In genomic region chr10:20776640-20777413, GRCm38 (mm10) we compare ENCODE assay signal across 9 mouse cellular contexts. TPM values are rescaled to one million over a fixed set of nuclear protein-coding genes. Genes with fewer than 3 reads are reported as not detected.
DNase-seq lines count a peak whose midpoint lies in the region; ATAC-seq lines count a peak whose summit lies in the region.
"Had no signal": no experiment of that assay in that cellular context is flagged by ENCODE, and none has a peak within 500 bp of the region (broad histone marks: within the 10 kb centered on the region; RNA-seq: fewer than 3 reads in every experiment).

No protein-coding gene starts in this region.

- no peak overlapping the region for H3K27ac ChIP-seq in forebrain, embryonic 15.5 days (replicated peaks)
- H3K27ac ChIP-seq in forebrain, embryonic 11.5 days (ENCODE audit: low read depth, low read length), result no peak overlapping the region
- H3K27ac ChIP-seq in liver, embryonic 15.5 days (replicated peaks), result no peak overlapping the region
- H3K27ac ChIP-seq in liver, embryonic 11.5 days (ENCODE audit: low read depth, low read length), result no peak overlapping the region
- H3K27ac ChIP-seq: embryonic facial prominence, embryonic 15.5 days had no signal

- no peak for DNase-seq in forebrain, embryonic 11.5 days (ENCODE audit: low spot score)
- no peak for DNase-seq in liver, embryonic 11.5 days (ENCODE audit: low spot score)
- peak; percentile 4 for DNase-seq in retina, postnatal 7 days (ENCODE audit: low read depth, low spot score)
- no peak for DNase-seq in right cerebral cortex, postnatal 36 days (ENCODE audit: low spot score in 2 of 2)
- no peak for DNase-seq in spleen, postnatal 4 days (ENCODE audit: low spot score in 2 of 2)

- 0 out of 2 replicates have a peak, but pooled peaks have one; percentile 32 for ATAC-seq in forebrain, embryonic 15.5 days (replicated peaks)
- ATAC-seq in forebrain, embryonic 11.5 days (replicated peaks; ENCODE audit: low FRiP score), result no peak
- no peak for ATAC-seq in liver, embryonic 15.5 days (ENCODE audit: insufficient read depth)
- no peak for ATAC-seq in liver, embryonic 11.5 days (replicated peaks; ENCODE audit: low FRiP score)
- ATAC-seq in granulocyte monocyte progenitor cell, adult 5-6 weeks (replicated peaks; ENCODE audit: poor library complexity, severe bottlenecking), result peak; percentile 42

- no peaks in the 10 kb centered on the region for H3K27me3 ChIP-seq in forebrain, embryonic 15.5 days
- H3K27me3 ChIP-seq in forebrain, embryonic 11.5 days (ENCODE audit: control insufficient read depth, insufficient read depth, low read length), result no peaks in the 10 kb centered on the region
- no peaks in the 10 kb centered on the region for H3K27me3 ChIP-seq in liver, embryonic 15.5 days
- H3K27me3 ChIP-seq in liver, embryonic 11.5 days (replicated peaks; ENCODE audit: control insufficient read depth, insufficient read depth, low read length), result no peaks in the 10 kb centered on the region
- H3K27me3 ChIP-seq: embryonic facial prominence, embryonic 15.5 days had no signal

- H3K9ac ChIP-seq in forebrain, embryonic 15.5 days (replicated peaks), result no peak overlapping the region
- H3K9ac ChIP-seq in forebrain, embryonic 11.5 days (ENCODE audit: low read length), result no peak overlapping the region
- no peak overlapping the region for H3K9ac ChIP-seq in liver, embryonic 15.5 days
- no peak overlapping the region for H3K9ac ChIP-seq in liver, embryonic 11.5 days (ENCODE audit: low read depth, low read length)
- H3K9ac ChIP-seq: embryonic facial prominence, embryonic 15.5 days had no signal

- no peak overlapping the region for H3K4me2 ChIP-seq in forebrain, embryonic 15.5 days (replicated peaks)
- H3K4me2 ChIP-seq in forebrain, embryonic 11.5 days (ENCODE audit: low read depth, low read length, severe bottlenecking), result no peak overlapping the region
- peak overlapping the region; percentile 35; the same call in 1 of the 2 replicates for H3K4me2 ChIP-seq in liver, embryonic 15.5 days
- no peak overlapping the region for H3K4me2 ChIP-seq in liver, embryonic 11.5 days
- H3K4me2 ChIP-seq: embryonic facial prominence, embryonic 15.5 days had no signal

- WGBS in forebrain, embryonic 15.5 days, result 58% methylated on average over 11 of the region's 11 CpGs
- WGBS in forebrain, embryonic 11.5 days, result 89% methylated on average over 11 of the region's 11 CpGs
- 50% methylated on average over 11 of the region's 11 CpGs for WGBS in liver, embryonic 15.5 days (ENCODE audit: insufficient replicate concordance)
- WGBS in liver, embryonic 11.5 days, result 79% methylated on average over 11 of the region's 11 CpGs

- no peaks in the 10 kb centered on the region for H3K4me1 ChIP-seq in forebrain, embryonic 15.5 days
- H3K4me1 ChIP-seq in forebrain, embryonic 11.5 days (replicated peaks; ENCODE audit: control insufficient read depth, insufficient read depth, low read length), result no peaks in the 10 kb centered on the region
- 0 out of 2 replicates have a peak, but pooled peaks cover 6% of the 10 kb centered on the region for H3K4me1 ChIP-seq in liver, embryonic 15.5 days (replicated peaks)
- no peaks in the 10 kb centered on the region for H3K4me1 ChIP-seq in liver, embryonic 11.5 days (replicated peaks; ENCODE audit: control insufficient read depth, insufficient read depth, low read length)
- H3K4me1 ChIP-seq: embryonic facial prominence, embryonic 15.5 days had no signal

- no peaks in the 10 kb centered on the region for H3K9me3 ChIP-seq in forebrain, embryonic 15.5 days
- no peaks in the 10 kb centered on the region for H3K9me3 ChIP-seq in forebrain, embryonic 11.5 days (ENCODE audit: control insufficient read depth, low read length)
- no peaks in the 10 kb centered on the region for H3K9me3 ChIP-seq in liver, embryonic 15.5 days (replicated peaks)
- H3K9me3 ChIP-seq in liver, embryonic 11.5 days (ENCODE audit: control insufficient read depth, low read length), result no peaks in the 10 kb centered on the region
- H3K9me3 ChIP-seq: embryonic facial prominence, embryonic 15.5 days had no signal

- no peak overlapping the region for H3K4me3 ChIP-seq in forebrain, embryonic 15.5 days
- no peak overlapping the region for H3K4me3 ChIP-seq in forebrain, embryonic 11.5 days (ENCODE audit: low read depth, low read length)
- no peak overlapping the region for H3K4me3 ChIP-seq in liver, embryonic 15.5 days (replicated peaks)
- no peak overlapping the region for H3K4me3 ChIP-seq in liver, embryonic 11.5 days (ENCODE audit: low read depth, low read length)
- H3K4me3 ChIP-seq: embryonic facial prominence, embryonic 15.5 days had no signal

- H3K36me3 ChIP-seq in forebrain, embryonic 15.5 days, result no peaks in the 10 kb centered on the region
- H3K36me3 ChIP-seq in forebrain, embryonic 11.5 days (ENCODE audit: control insufficient read depth, insufficient read depth, low read length), result no peaks in the 10 kb centered on the region
- no peaks in the 10 kb centered on the region for H3K36me3 ChIP-seq in liver, embryonic 15.5 days (replicated peaks)
- no peaks in the 10 kb centered on the region for H3K36me3 ChIP-seq in liver, embryonic 11.5 days (ENCODE audit: control insufficient read depth, insufficient read depth, low read length)
- H3K36me3 ChIP-seq: embryonic facial prominence, embryonic 15.5 days had no signal

RNA-seq across cellular contexts. Expression of gene Pde7b, which starts 51.9 kb away (rescaled TPM):
- 3.7 and 4.5 TPM in 2 replicates for polyA plus RNA-seq in forebrain, embryonic 15.5 days (2015; fragmentation: Nextera tagmentation; extraction: Ambion mirVana)
- polyA plus RNA-seq in forebrain, embryonic 11.5 days (2014; fragmentation: Nextera tagmentation; extraction: Ambion mirVana), result 1.6 and 1.7 TPM in 2 replicates
- 0.25 and 0.46 TPM in 2 replicates for polyA plus RNA-seq in liver, embryonic 15.5 days (2015; fragmentation: Nextera tagmentation; extraction: Ambion mirVana)
- polyA plus RNA-seq in liver, embryonic 11.5 days (2014; fragmentation: Nextera tagmentation; extraction: Ambion mirVana), result 0.48 and 1.3 TPM in 2 replicates
- total RNA-seq in granulocyte monocyte progenitor cell, adult 5-6 weeks (2014; fragmentation: Nextera tagmentation), result 6.8 and 7.4 TPM in 2 replicates
- total RNA-seq in granulocyte monocyte progenitor cell, adult 5-6 weeks (2017), result 2.7 and 3.8 TPM in 2 replicates

Comparison
In these comparisons a context has a peak if more than half of its experiments do, and no peak if none do; other contexts are left out.
1. ATAC-seq: peak in forebrain, embryonic 15.5 days (single experiment) and granulocyte monocyte progenitor cell, adult 5-6 weeks (single experiment); none in forebrain, embryonic 11.5 days (single experiment), liver, embryonic 15.5 days (single experiment) and liver, embryonic 11.5 days (single experiment).